Comparison of ENCODE assay signal across 23 mouse cellular contexts in the genomic region with DNA sequence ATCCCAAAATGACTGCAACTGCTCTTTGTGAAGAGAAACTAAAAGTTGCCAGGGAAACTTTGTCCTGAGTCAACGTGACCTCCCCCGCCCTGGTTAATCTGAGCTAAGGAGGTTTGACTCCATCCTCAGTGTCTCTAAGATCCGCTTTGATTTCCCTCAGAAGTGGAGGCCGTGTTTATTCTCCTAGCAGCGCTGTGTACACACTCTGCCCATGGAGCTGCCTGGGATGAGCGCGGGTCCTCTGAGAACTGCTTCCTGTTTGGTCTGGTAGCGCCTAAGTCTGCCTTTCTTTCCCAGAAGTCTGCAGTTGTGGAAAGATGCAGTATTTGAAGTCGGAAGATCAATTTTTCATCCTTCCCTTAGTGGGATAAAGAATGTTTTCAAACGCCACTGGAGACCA.
A peak's percentile ranks its signal among the peaks of the same experiment; 100 is the strongest.
DNase-seq lines count a peak whose midpoint lies in the region; ATAC-seq and TF ChIP-seq lines count a peak whose summit lies in the region.
"Had no signal": no experiment of that assay in that cellular context is flagged by ENCODE, and none has a peak within 500 bp of the region (broad histone marks: within the 10 kb centered on the region; RNA-seq: fewer than 3 reads in every experiment).

No protein-coding gene starts in this region.

- H3K4me1 ChIP-seq in intestine, embryonic 15.5 days (replicated peaks): 0 out of 2 replicates have a peak, but pooled peaks cover 4% of the 10 kb centered on the region
- peaks cover 9% of the 10 kb centered on the region; the same call in 1 of the 2 replicates for H3K4me1 ChIP-seq in intestine, embryonic 16.5 days (ENCODE audit: control insufficient read depth, insufficient read depth, low read length)
- peaks cover 9% of the 10 kb centered on the region; the same call in 1 of the 2 replicates for H3K4me1 ChIP-seq in stomach, embryonic 14.5 days (ENCODE audit: control insufficient read depth, insufficient read depth, low read length)
- H3K4me1 ChIP-seq in stomach, postnatal 0 days (replicated peaks; ENCODE audit: control insufficient read depth, insufficient read depth): no peaks in the 10 kb centered on the region
- H3K4me1 ChIP-seq: heart, embryonic 15.5 days; liver, embryonic 12.5 days; midbrain, embryonic 12.5 days had no signal

- peak overlapping the region; percentile 20; the same call in 1 of the 2 replicates for H3K4me2 ChIP-seq in intestine, embryonic 15.5 days (replicated peaks)
- H3K4me2 ChIP-seq in intestine, embryonic 16.5 days (ENCODE audit: low read depth, low read length): no peak overlapping the region
- 0 out of 2 replicates have a peak overlapping the region, but pooled peaks have one; percentile 5 for H3K4me2 ChIP-seq in stomach, embryonic 14.5 days (replicated peaks; ENCODE audit: low read depth, low read length)
- no peak overlapping the region; the same call in 1 of the 2 replicates for H3K4me2 ChIP-seq in stomach, postnatal 0 days (replicated peaks; ENCODE audit: low read depth)
- H3K4me2 ChIP-seq: forebrain, embryonic 13.5 days; heart, embryonic 15.5 days; liver, embryonic 12.5 days; midbrain, embryonic 12.5 days had no signal

- H3K9ac ChIP-seq in intestine, embryonic 15.5 days: no peak overlapping the region
- no peak overlapping the region for H3K9ac ChIP-seq in intestine, embryonic 16.5 days (ENCODE audit: low read depth, low read length)
- no peak overlapping the region for H3K9ac ChIP-seq in stomach, embryonic 14.5 days (replicated peaks; ENCODE audit: low read depth, low read length)
- H3K9ac ChIP-seq in stomach, postnatal 0 days (ENCODE audit: low read length): no peak overlapping the region
- H3K9ac ChIP-seq: forebrain, embryonic 13.5 days; heart, embryonic 15.5 days; liver, embryonic 12.5 days; midbrain, embryonic 12.5 days had no signal

- WGBS in intestine, embryonic 15.5 days: 20% methylated on average over 10 of the region's 10 CpGs
- 26% methylated on average over 10 of the region's 10 CpGs for WGBS in intestine, embryonic 16.5 days
- WGBS in stomach, embryonic 14.5 days: 16% methylated on average over 10 of the region's 10 CpGs
- WGBS in stomach, postnatal 0 days: 24% methylated on average over 10 of the region's 10 CpGs

- DNase-seq in stomach, postnatal 0 days (ENCODE audit: low spot score): no peak
- peak; percentile 27 for DNase-seq in lung, postnatal 14 days
- DNase-seq: adrenal gland, postnatal 36 days; cerebellum, adult 18-20 months; cerebellum, postnatal 25 days; gastrocnemius, postnatal 10 days; heart, adult 18-20 months; kidney, adult 8-10 months; kidney, postnatal 25 days; right cerebral cortex, adult 18-20 months; thymus, adult 2 months had no signal

- no peak for ATAC-seq in intestine, embryonic 15.5 days
- no peak for ATAC-seq in intestine, embryonic 16.5 days
- no peak for ATAC-seq in stomach, embryonic 14.5 days (ENCODE audit: insufficient number of reproducible peaks, insufficient read depth, low FRiP score, low read depth)
- no peak for ATAC-seq in stomach, postnatal 0 days (ENCODE audit: low FRiP score, low TSS enrichment)
- ATAC-seq in erythroid progenitor cell, adult 5-6 weeks (replicated peaks; ENCODE audit: low FRiP score, poor library complexity, severe bottlenecking): no peak
- no peak for ATAC-seq in frontal cortex, adult (ENCODE audit: low TSS enrichment)
- ATAC-seq: forebrain, embryonic 13.5 days; hindbrain, postnatal 0 days; liver, embryonic 12.5 days had no signal

- TF ChIP-seq EP300 in stomach, postnatal 0 days (optimal IDR thresholded peaks at IDR 0.05): no peak

- TF ChIP-seq CTCF in stomach, postnatal 0 days (IDR thresholded peaks at IDR 0.05; ENCODE audit: low read depth): no peak

- H3K27ac ChIP-seq in intestine, embryonic 15.5 days: no peak overlapping the region
- no peak overlapping the region for H3K27ac ChIP-seq in intestine, embryonic 16.5 days (ENCODE audit: low read length)
- H3K27ac ChIP-seq in stomach, embryonic 14.5 days (ENCODE audit: low read length): no peak overlapping the region
- no peak overlapping the region for H3K27ac ChIP-seq in stomach, postnatal 0 days (replicated peaks)
- H3K27ac ChIP-seq: forebrain, embryonic 13.5 days; heart, embryonic 15.5 days; hindbrain, postnatal 0 days; liver, embryonic 12.5 days; macrophage; midbrain, embryonic 12.5 days had no signal

- H3K27me3 ChIP-seq in intestine, embryonic 15.5 days (replicated peaks): no peaks in the 10 kb centered on the region
- H3K27me3 ChIP-seq in intestine, embryonic 16.5 days (replicated peaks; ENCODE audit: control insufficient read depth, insufficient read depth, low read length): no peaks in the 10 kb centered on the region
- H3K27me3 ChIP-seq in stomach, embryonic 14.5 days (ENCODE audit: control insufficient read depth, insufficient read depth, low read length): no peaks in the 10 kb centered on the region
- no peaks in the 10 kb centered on the region for H3K27me3 ChIP-seq in stomach, postnatal 0 days (ENCODE audit: control insufficient read depth, insufficient read depth, low read length)
- H3K27me3 ChIP-seq: CH12.LX; heart, embryonic 15.5 days; liver, embryonic 12.5 days had no signal

- H3K4me3 ChIP-seq in intestine, embryonic 15.5 days (replicated peaks): no peak overlapping the region
- H3K4me3 ChIP-seq in intestine, embryonic 16.5 days (ENCODE audit: low read length): no peak overlapping the region
- no peak overlapping the region for H3K4me3 ChIP-seq in stomach, embryonic 14.5 days (ENCODE audit: low read depth, low read length)
- no peak overlapping the region for H3K4me3 ChIP-seq in stomach, postnatal 0 days (ENCODE audit: low read depth, low read length)
- H3K4me3 ChIP-seq: forebrain, embryonic 13.5 days; heart, embryonic 15.5 days; liver, embryonic 12.5 days; midbrain, embryonic 12.5 days had no signal

- no peaks in the 10 kb centered on the region for H3K9me3 ChIP-seq in intestine, embryonic 15.5 days
- no peaks in the 10 kb centered on the region for H3K9me3 ChIP-seq in intestine, embryonic 16.5 days (ENCODE audit: control insufficient read depth, low read length)
- no peaks in the 10 kb centered on the region for H3K9me3 ChIP-seq in stomach, embryonic 14.5 days (ENCODE audit: control insufficient read depth, low read depth, low read length)
- H3K9me3 ChIP-seq in stomach, postnatal 0 days (ENCODE audit: control insufficient read depth, low read length): no peaks in the 10 kb centered on the region
- H3K9me3 ChIP-seq: forebrain, embryonic 13.5 days; heart, embryonic 15.5 days; liver, embryonic 12.5 days; midbrain, embryonic 12.5 days had no signal

- no peaks in the 10 kb centered on the region for H3K36me3 ChIP-seq in intestine, embryonic 15.5 days
- no peaks in the 10 kb centered on the region for H3K36me3 ChIP-seq in intestine, embryonic 16.5 days (ENCODE audit: control insufficient read depth, insufficient read depth, low read length)
- H3K36me3 ChIP-seq in stomach, embryonic 14.5 days (ENCODE audit: control insufficient read depth, insufficient read depth, low read length): no peaks in the 10 kb centered on the region
- H3K36me3 ChIP-seq in stomach, postnatal 0 days (ENCODE audit: control insufficient read depth, insufficient read depth, low read length): no peaks in the 10 kb centered on the region
- H3K36me3 ChIP-seq: heart, embryonic 15.5 days; liver, embryonic 12.5 days; midbrain, embryonic 12.5 days had no signal

Comparison
In these comparisons a context has a peak if more than half of its experiments do, and no peak if none do; other contexts are left out.
1. H3K4me2 ChIP-seq: peak in intestine, embryonic 15.5 days (single experiment) and stomach, embryonic 14.5 days (single experiment); none in intestine, embryonic 16.5 days (single experiment) and stomach, postnatal 0 days (single experiment).